Mouse (Mus musculus) embryonic fibroblast, embryonic 13.5 days (primary cell): Measurements from ENCODE around the gene Ccdc85c. TPM values are rescaled to one million over a fixed set of nuclear protein-coding genes. Genes with fewer than 3 reads are reported as not detected.

ENCODE experiments used
- H3K27ac ChIP-seq: 2 replicates; pipeline ENCODE4 v1.5.1; 2012; ENCODE audit warnings: low read length, control low read depth, inconsistent platforms; ENCODE audit not compliant: insufficient read depth
- H3K4me1 ChIP-seq: 2 replicates; pipeline ENCODE4 v1.6.1; 2011; ENCODE audit warnings: low read length; ENCODE audit not compliant: control insufficient read depth, insufficient read depth
- H3K4me3 ChIP-seq: 2 replicates; pipeline ENCODE4 v1.5.1; 2011; ENCODE audit warnings: mild to moderate bottlenecking, control low read depth, low read length; ENCODE audit not compliant: insufficient read depth
- CTCF ChIP-seq: IDR thresholded peaks from 2 replicates; pipeline ENCODE4 v1.5.1; 2011; ENCODE audit warnings: mild to moderate bottlenecking, control low read depth, low read length, moderate library complexity, borderline replicate concordance; ENCODE audit not compliant: insufficient read depth
- POLR2A ChIP-seq: IDR thresholded peaks from 2 replicates; pipeline ENCODE4 v1.6.1; 2011; ENCODE audit warnings: low read depth, mild to moderate bottlenecking, control low read depth, low read length, moderate library complexity
- polyA plus RNA-seq: library from polyadenylated mRNA; stranded (reverse); fragments of >200 nt; gene quantifications from 2 replicates; pipeline ENCODE4 v1.2.4, GENCODE M21; 2011; ENCODE audit warnings: low read depth; ENCODE audit not compliant: missing spikeins, insufficient read length

Ccdc85c gene
- polyA plus RNA-seq, 1 experiment: 2.7 TPM

- H3K4me1 ChIP-seq: no peaks in the 10 kb centered on the region
- H3K4me3 ChIP-seq: no peak overlapping the region
- TF ChIP-seq CTCF (no peak), POLR2A (no peak)
- H3K27ac ChIP-seq: no peak overlapping the region
Observed at GRCm38 (mm10) chr12:108297033-108297432, 21.8 kb upstream of the Ccdc85c start.

- Histone ChIP-seq H3K4me1 (no peaks in the 10 kb centered on the region), H3K4me3 (no peak overlapping the region), H3K27ac (no peak overlapping the region)
- no peak for TF ChIP-seq CTCF
Observed at GRCm38 (mm10) chr12:108294620-108295019, 19.4 kb upstream of the Ccdc85c start.

- Histone ChIP-seq H3K4me1 (no peaks in the 10 kb centered on the region), H3K27ac (no peak overlapping the region), H3K4me3 (no peak overlapping the region)
- TF ChIP-seq CTCF (peak; percentile 68), POLR2A (no peak)
Observed at GRCm38 (mm10) chr12:108292957-108293356, 17.7 kb upstream of the Ccdc85c start.

GRCm38 (mm10) chr12:108292419-108292818 lies 17.2 kb upstream of the Ccdc85c start:
- no peak for TF ChIP-seq POLR2A
- no peak for TF ChIP-seq CTCF
- no peak overlapping the region for H3K27ac ChIP-seq
- no peaks in the 10 kb centered on the region for H3K4me1 ChIP-seq
- H3K4me3 ChIP-seq: no peak overlapping the region

- H3K4me1 ChIP-seq: no peaks in the 10 kb centered on the region
- TF ChIP-seq CTCF: no peak
- TF ChIP-seq POLR2A: no peak
- H3K4me3 ChIP-seq: no peak overlapping the region
- H3K27ac ChIP-seq: no peak overlapping the region
Observed at GRCm38 (mm10) chr12:108288127-108288880, 13.1 kb upstream of the Ccdc85c start.

GRCm38 (mm10) chr12:108287011-108287410 lies 11.8 kb upstream of the Ccdc85c start:
- Histone ChIP-seq H3K4me1 (no peaks in the 10 kb centered on the region), H3K4me3 (no peak overlapping the region), H3K27ac (no peak overlapping the region)
- TF ChIP-seq POLR2A (no peak), CTCF (no peak)

- no peak overlapping the region for H3K27ac ChIP-seq
- H3K4me1 ChIP-seq: no peaks in the 10 kb centered on the region
- TF ChIP-seq POLR2A: no peak
- TF ChIP-seq CTCF: no peak
- no peak overlapping the region for H3K4me3 ChIP-seq
Observed at GRCm38 (mm10) chr12:108286381-108286780, 11.2 kb upstream of the Ccdc85c start.

- TF ChIP-seq POLR2A: no peak
- no peak for TF ChIP-seq CTCF
- Histone ChIP-seq H3K4me3 (no peak overlapping the region), H3K4me1 (no peaks in the 10 kb centered on the region), H3K27ac (no peak overlapping the region)
Observed at GRCm38 (mm10) chr12:108285225-108286011, 10.2 kb upstream of the Ccdc85c start.

GRCm38 (mm10) chr12:108284455-108285224 lies 9.4 kb upstream of the Ccdc85c start:
- Histone ChIP-seq H3K4me1 (no peaks in the 10 kb centered on the region), H3K4me3 (no peak overlapping the region), H3K27ac (no peak overlapping the region)
- TF ChIP-seq POLR2A (no peak), CTCF (no peak)
